Mouse (Mus musculus): ENCODE data around the gene B3gnt6. TPM values are rescaled to one million over a fixed set of nuclear protein-coding genes. Genes with fewer than 3 reads are reported as not detected.
A peak's percentile ranks its signal among the peaks of the same experiment; 100 is the strongest.

The B3gnt6 gene
- polyA plus RNA-seq, 1 experiment from 2014 or later, result not detected

DNA sequence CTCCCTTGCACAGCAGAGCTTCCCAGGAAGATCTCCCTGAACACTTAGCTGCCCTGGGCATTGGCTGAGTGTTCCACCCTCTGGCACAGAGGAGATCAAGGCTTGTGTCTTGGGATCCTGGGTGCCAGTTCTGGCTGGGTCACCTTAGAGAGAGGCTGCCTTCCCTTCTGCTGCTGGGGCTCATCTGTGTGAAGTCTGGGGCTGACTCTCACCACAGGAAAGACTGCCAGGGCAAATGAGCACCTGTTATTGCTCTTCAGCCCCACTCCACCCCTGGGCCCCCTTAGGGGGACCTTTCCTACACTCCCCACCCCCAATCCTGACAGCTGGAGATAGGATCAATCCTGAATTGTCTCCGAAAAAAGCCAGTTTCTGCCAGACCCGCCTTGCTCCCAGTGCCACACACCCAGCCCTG lies 22.2 kb downstream of the B3gnt6 start:
- peaks cover 75% of the 10 kb centered on the region for H3K4me1 ChIP-seq (replicated peaks)
- peak overlapping the region; percentile 88 for H3K4me2 ChIP-seq
- H3K27me3 ChIP-seq, result no peaks in the 10 kb centered on the region
- no peaks in the 10 kb centered on the region for H3K9me3 ChIP-seq (replicated peaks)
- peak overlapping the region; percentile 97 for H3K27ac ChIP-seq (replicated peaks)
- peak overlapping the region; percentile 96 for H3K4me3 ChIP-seq (replicated peaks)
- no peak for ATAC-seq (ENCODE audit: insufficient read depth)
- peak overlapping the region; percentile 86 for H3K9ac ChIP-seq
- no peaks in the 10 kb centered on the region for H3K36me3 ChIP-seq (replicated peaks)
- 28% methylated on average over 2 of the region's 2 CpGs for WGBS (ENCODE audit: insufficient replicate concordance)

DNA sequence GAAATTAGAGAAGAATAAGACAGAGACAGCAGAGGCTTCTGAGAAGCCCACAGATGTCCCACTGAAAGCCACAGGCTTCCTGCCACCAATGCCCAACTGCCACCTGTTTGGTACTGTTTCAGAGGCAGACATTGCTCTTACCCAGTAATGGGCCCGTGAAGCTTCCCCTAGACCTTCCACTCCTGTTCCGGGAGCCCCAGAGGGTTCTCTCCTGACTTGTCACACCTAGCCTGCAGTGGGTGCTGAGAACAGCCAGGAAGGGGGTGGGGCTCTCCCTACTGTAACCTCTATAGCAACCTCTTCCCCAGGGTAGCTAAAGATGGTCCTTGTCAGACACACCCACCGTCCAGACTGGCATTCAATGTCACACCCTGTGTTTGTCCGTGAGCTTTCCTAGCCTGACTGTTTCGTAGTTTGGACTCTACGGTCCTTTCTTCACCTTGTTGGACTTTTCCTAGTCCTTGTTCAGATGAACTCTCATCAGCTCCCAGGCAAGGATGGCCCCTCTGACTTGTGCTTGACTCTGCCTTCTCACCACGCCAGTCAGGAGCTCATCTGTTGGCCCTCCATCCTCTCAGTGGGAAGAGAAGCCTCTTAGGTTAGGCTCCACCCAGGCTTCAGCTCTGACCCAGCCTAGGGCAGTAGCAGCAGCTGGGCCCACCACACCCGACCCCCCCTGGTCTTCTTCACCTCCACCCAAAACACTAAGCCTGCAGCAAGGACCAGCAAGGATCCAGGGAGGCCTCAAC lies 22.8 kb downstream of the B3gnt6 start:
- ATAC-seq (ENCODE audit: insufficient read depth), result peak; percentile 51

DNA sequence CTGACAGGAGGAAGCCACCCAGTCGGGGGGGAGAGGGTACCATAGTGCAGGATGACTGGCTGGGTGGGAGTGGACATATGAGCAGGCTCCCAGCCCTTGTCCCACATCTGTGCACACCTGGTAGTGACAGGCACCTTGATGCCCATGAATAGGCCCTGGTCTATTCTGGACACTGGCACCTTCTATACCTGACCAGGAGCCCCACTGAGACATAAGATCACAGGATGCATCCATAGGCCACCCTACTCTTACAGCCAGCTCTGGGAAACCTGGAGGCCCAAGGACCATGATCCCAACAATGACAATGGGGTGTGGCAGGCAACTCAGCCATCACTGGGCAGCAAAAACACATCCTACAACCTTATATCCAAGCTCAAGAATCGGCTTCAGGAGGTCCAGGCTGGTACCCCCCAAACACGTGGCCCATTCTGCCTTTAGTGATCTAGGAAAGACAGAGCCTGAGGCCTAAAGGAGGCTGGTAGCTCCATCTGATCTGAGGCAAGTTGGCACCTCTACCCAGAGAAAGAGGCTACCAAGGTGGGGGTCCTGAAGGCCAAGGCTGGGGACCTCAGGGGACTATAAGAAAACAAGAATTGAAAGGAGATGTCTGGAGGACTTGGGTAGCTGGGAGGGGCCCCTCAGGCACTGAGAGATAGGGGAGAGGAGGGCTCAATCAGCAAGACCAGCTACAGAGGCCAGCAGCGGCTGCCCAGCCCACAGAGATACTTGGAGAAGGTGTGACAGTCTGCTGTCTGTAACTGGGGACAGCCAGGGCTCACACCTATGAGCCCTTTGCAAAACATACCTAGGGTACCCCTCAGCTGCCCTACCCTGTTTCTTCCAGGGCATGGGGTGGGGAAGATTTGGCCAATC lies 24.2 kb downstream of the B3gnt6 start:
- Histone ChIP-seq H3K9ac (peak overlapping the region; percentile 86), H3K36me3 (replicated peaks) (no peaks in the 10 kb centered on the region), H3K4me2 (peak overlapping the region; percentile 88), H3K4me1 (replicated peaks) (peaks cover 95% of the 10 kb centered on the region), H3K27me3 (no peaks in the 10 kb centered on the region), H3K9me3 (replicated peaks) (no peaks in the 10 kb centered on the region), H3K4me3 (replicated peaks) (peak overlapping the region; percentile 96), H3K27ac (replicated peaks) (peak overlapping the region; percentile 97)
- WGBS (ENCODE audit: insufficient replicate concordance), result 42% methylated on average over 4 of the region's 4 CpGs
- peak; percentile 71 for ATAC-seq (ENCODE audit: insufficient read depth)

More for the DNA sequence above, 22.8 kb downstream of the B3gnt6 start:
- Histone ChIP-seq H3K9me3 (replicated peaks) (no peaks in the 10 kb centered on the region), H3K27me3 (no peaks in the 10 kb centered on the region), H3K4me2 (peak overlapping the region; percentile 88), H3K4me1 (replicated peaks) (peaks cover 81% of the 10 kb centered on the region), H3K9ac (peak overlapping the region; percentile 86), H3K27ac (replicated peaks) (peak overlapping the region; percentile 97), H3K4me3 (replicated peaks) (peak overlapping the region; percentile 96), H3K36me3 (replicated peaks) (no peaks in the 10 kb centered on the region)
- WGBS (ENCODE audit: insufficient replicate concordance), result 22% methylated on average over 8 of the region's 8 CpGs

DNA sequence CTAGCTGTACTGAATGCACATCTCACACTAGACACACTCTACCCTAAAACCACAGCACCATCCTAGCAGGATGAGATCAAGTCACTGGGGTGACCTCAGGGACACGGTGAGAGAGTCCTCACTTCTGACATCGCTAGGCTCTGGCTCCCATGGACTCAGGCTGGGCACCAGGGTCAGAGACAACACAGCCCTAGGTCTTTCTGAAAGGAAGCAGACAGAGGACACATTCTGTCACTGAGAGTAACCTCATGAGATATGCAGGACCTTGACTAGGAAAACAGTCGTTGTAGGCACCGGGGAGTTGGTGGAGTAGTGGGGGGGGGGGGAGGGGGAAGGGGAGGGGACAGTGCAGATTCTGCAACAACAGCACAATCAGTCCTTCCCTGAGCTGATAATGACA lies 25.9 kb downstream of the B3gnt6 start:
- Histone ChIP-seq H3K36me3 (replicated peaks) (0 out of 2 replicates have a peak, but pooled peaks cover 5% of the 10 kb centered on the region), H3K27me3 (no peaks in the 10 kb centered on the region), H3K9ac (peak overlapping the region; percentile 37), H3K4me2 (peak overlapping the region; percentile 88), H3K9me3 (replicated peaks) (no peaks in the 10 kb centered on the region), H3K4me1 (replicated peaks) (peaks cover 90% of the 10 kb centered on the region), H3K4me3 (replicated peaks) (no peak overlapping the region), H3K27ac (replicated peaks) (peak overlapping the region; percentile 97)
- 22% methylated on average over 4 of the region's 4 CpGs for WGBS (ENCODE audit: insufficient replicate concordance)
- ATAC-seq (ENCODE audit: insufficient read depth), result no peak

DNA sequence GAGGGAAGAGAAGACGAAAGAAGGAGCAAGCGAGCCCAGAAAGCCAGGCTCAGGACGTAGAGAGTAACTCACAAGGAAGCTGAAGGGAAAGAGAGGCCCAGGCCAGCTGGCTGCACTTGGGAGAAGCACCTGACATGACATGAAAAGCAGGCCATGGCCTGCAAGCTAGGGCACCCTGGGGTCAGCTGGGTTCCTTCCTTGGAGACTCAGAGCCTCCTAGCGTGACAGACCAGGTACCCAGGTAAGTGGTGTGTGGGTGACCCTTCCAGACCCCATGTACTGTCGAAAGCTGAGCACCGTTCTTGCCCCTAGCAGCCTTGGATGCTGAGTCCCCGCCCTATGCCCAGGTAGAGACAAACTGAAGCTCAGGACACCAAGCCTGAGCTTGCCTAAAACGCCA lies 26.6 kb downstream of the B3gnt6 start:
- Histone ChIP-seq H3K4me2 (peak overlapping the region; percentile 16; the same call in 1 of the 2 replicates), H3K27ac (replicated peaks) (peak overlapping the region; percentile 97), H3K9me3 (replicated peaks) (no peaks in the 10 kb centered on the region), H3K36me3 (replicated peaks) (0 out of 2 replicates have a peak, but pooled peaks cover 5% of the 10 kb centered on the region), H3K4me3 (replicated peaks) (no peak overlapping the region), H3K4me1 (replicated peaks) (peaks cover 94% of the 10 kb centered on the region), H3K27me3 (no peaks in the 10 kb centered on the region), H3K9ac (peak overlapping the region; percentile 62; the same call in 1 of the 2 replicates)
- no peak for ATAC-seq (ENCODE audit: insufficient read depth)
- 85% methylated on average over 8 of the region's 8 CpGs for WGBS (ENCODE audit: insufficient replicate concordance)

DNA sequence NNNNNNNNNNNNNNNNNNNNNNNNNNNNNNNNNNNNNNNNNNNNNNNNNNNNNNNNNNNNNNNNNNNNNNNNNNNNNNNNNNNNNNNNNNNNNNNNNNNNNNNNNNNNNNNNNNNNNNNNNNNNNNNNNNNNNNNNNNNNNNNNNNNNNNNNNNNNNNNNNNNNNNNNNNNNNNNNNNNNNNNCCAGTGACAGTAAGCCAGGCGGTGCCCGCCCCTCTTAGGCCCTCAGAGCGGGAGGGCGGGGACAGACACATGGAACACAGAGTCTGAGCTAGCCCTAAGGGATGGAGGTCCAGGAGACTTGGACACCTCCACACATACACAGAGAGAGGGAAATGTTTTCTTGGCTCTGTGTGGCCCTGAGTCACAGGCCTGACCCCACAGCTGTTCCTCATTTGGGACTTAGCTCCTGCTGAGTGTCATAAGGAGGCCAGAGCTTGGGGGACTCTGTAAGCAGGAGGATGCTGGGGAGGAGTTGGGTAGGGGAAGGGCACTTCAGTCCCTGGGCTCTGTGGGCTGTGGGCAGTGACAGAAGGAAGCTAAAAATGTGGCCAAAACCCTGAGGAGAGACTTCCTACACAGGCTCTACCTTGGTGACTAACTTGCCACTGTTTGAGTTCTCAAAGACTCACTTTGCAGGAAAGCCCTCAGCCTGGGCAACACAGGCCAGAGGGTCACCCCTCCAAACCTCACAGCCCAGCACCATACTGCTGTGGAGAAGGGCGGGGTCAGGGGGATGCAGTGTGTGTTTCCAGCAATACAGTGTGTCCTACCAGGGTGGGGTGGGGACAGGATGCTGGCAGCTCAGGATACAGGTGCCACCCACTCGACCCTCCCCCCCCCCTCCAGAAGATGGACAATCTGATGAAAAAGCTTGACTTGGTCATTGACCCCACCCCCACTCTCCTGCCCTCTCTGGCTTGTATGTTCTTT lies 27.9 kb downstream of the B3gnt6 start:
- WGBS (ENCODE audit: insufficient replicate concordance), result 25% methylated on average over 6 of the region's 6 CpGs
- Histone ChIP-seq H3K9ac (peak overlapping the region; percentile 62), H3K9me3 (replicated peaks) (no peaks in the 10 kb centered on the region), H3K27me3 (no peaks in the 10 kb centered on the region), H3K27ac (replicated peaks) (peak overlapping the region; percentile 97), H3K4me2 (peak overlapping the region; percentile 73), H3K36me3 (replicated peaks) (0 out of 2 replicates have a peak, but pooled peaks cover 5% of the 10 kb centered on the region), H3K4me3 (replicated peaks) (peak overlapping the region; percentile 42), H3K4me1 (replicated peaks) (peaks cover 85% of the 10 kb centered on the region)
- peak; percentile 85 for ATAC-seq (ENCODE audit: insufficient read depth)

DNA sequence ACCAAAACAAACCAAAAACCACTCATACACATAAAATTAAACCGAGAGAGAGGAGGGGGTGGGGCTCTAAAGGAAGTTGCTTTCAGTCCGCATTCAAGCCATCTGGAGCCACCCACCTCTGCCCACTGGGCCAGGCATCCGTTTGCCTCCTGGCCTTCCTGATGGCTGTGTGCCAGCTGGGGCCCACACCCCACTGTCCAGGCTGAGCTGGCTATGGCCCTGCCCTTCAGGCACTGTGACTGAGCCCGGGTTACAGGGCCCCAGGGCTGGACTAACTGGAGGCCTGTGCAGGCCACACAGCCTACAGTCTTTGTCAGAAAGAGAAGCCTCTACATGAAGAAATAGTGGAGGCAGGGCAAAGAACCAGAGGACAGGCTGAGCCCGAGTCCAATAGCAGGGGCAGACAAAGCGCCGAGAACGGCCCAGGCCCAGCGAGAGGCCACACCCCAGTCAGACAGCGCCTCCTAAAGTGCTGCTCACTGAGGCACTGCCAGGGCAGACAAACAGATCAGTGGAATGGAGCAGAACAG lies 34.2 kb downstream of the B3gnt6 start:
- peak; percentile 71 for ATAC-seq (ENCODE audit: insufficient read depth)
- Histone ChIP-seq H3K9ac (peak overlapping the region; percentile 53), H3K36me3 (replicated peaks) (peaks cover 25% of the 10 kb centered on the region), H3K27ac (replicated peaks) (peak overlapping the region; percentile 80), H3K9me3 (replicated peaks) (no peaks in the 10 kb centered on the region), H3K4me2 (peak overlapping the region; percentile 60), H3K4me1 (replicated peaks) (peaks cover 85% of the 10 kb centered on the region), H3K27me3 (no peaks in the 10 kb centered on the region), H3K4me3 (replicated peaks) (peak overlapping the region; percentile 17; the same call in 1 of the 2 replicates)
- 24% methylated on average over 10 of the region's 10 CpGs for WGBS (ENCODE audit: insufficient replicate concordance)

DNA sequence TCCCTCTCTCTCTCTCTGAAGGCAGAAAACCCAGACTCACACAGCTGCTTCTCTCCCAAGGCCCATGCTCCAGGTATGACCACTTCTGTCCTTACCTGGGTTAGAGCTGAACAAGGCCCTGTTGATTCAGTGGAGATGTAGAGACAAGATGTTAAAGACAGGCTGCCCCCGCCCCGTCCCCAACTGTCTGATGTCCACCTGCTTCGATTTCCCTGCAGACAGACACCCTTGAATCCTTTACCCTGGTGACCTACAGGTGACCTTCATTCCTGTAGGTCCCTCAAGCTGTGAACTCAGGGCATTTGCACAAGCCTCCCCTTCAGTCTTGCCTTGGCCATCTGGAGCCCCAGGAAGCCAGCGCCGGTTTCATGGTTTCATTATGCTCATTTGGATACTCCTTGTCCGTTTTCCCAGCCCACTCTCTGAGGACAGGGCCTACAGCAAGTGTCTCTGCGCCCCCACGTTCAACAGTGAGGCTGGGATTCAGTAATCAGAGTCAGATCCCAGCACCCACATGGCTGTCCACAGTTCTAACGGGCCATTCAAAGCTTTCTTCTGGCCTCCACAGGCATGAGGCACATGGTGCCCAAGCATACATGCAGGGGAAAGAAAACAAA lies 34.8 kb downstream of the B3gnt6 start:
- peaks cover 26% of the 10 kb centered on the region for H3K36me3 ChIP-seq (replicated peaks)
- peak overlapping the region; percentile 53; the same call in 1 of the 2 replicates for H3K9ac ChIP-seq
- H3K27ac ChIP-seq (replicated peaks), result peak overlapping the region; percentile 80; the same call in 1 of the 2 replicates
- H3K9me3 ChIP-seq (replicated peaks), result no peaks in the 10 kb centered on the region
- H3K4me1 ChIP-seq (replicated peaks), result peaks cover 85% of the 10 kb centered on the region
- H3K4me2 ChIP-seq, result peak overlapping the region; percentile 60
- H3K4me3 ChIP-seq (replicated peaks), result no peak overlapping the region
- WGBS (ENCODE audit: insufficient replicate concordance), result 66% methylated on average over 9 of the region's 9 CpGs
- ATAC-seq (ENCODE audit: insufficient read depth), result no peak
- H3K27me3 ChIP-seq, result no peaks in the 10 kb centered on the region

DNA sequence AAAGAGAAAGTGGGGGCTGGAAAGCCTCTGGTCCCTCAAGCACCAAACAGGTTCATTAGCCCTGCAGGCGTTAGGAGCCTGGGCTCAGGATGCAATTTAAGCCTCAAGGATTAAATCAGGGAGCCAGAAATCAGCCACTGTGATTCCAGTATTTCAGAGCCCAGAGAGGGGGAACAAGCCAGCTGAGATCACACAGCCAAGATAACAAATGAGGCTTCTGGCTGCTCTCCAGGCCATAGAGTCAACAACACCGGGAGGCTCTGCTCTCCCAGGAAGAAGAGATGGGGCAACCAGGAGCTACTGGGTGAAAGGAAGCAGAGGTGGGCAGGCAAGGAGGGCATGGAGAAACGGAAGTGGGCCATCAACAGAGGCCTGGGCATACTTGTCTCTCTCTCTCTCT lies 35.6 kb downstream of the B3gnt6 start:
- Histone ChIP-seq H3K27me3 (no peaks in the 10 kb centered on the region), H3K36me3 (replicated peaks) (peaks cover 30% of the 10 kb centered on the region), H3K4me2 (no peak overlapping the region), H3K9me3 (replicated peaks) (no peaks in the 10 kb centered on the region), H3K4me1 (replicated peaks) (peaks cover 88% of the 10 kb centered on the region), H3K4me3 (replicated peaks) (no peak overlapping the region), H3K27ac (replicated peaks) (no peak overlapping the region; the same call in 1 of the 2 replicates), H3K9ac (no peak overlapping the region)
- WGBS (ENCODE audit: insufficient replicate concordance), result 53% methylated on average over 3 of the region's 3 CpGs
- ATAC-seq (ENCODE audit: insufficient read depth), result no peak

DNA sequence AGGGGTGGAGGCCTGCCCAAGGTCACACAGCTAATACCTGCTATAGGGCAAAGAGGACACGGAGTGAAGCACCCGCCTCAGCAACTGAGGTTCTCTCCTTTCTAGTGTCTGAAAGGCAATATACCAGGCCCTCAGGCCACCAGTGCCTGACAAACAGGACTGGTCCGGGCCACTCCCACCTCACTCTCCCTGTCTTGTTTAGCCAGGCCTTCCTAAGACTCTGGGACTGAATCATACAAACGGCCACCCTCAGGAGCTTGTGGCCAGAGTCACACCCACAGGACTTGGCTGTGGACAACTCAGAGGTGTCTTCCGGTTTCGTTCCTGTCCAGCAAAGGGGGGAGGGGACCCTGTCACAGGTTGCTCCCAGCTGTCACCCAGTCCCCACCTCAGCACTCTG lies 37.0 kb downstream of the B3gnt6 start:
- Histone ChIP-seq H3K9me3 (replicated peaks) (no peaks in the 10 kb centered on the region), H3K27me3 (no peaks in the 10 kb centered on the region), H3K4me1 (replicated peaks) (peaks cover 95% of the 10 kb centered on the region), H3K4me3 (replicated peaks) (no peak overlapping the region), H3K36me3 (replicated peaks) (peaks cover 39% of the 10 kb centered on the region), H3K4me2 (no peak overlapping the region), H3K27ac (replicated peaks) (no peak overlapping the region), H3K9ac (no peak overlapping the region)
- no peak for ATAC-seq (ENCODE audit: insufficient read depth)
- WGBS (ENCODE audit: insufficient replicate concordance), result 58% methylated on average over 6 of the region's 6 CpGs
